Mouse (Mus musculus): ENCODE results near the gene Olfr155.
A peak's percentile ranks its signal among the peaks of the same experiment; 100 is the strongest.

Olfr155 gene

DNA sequence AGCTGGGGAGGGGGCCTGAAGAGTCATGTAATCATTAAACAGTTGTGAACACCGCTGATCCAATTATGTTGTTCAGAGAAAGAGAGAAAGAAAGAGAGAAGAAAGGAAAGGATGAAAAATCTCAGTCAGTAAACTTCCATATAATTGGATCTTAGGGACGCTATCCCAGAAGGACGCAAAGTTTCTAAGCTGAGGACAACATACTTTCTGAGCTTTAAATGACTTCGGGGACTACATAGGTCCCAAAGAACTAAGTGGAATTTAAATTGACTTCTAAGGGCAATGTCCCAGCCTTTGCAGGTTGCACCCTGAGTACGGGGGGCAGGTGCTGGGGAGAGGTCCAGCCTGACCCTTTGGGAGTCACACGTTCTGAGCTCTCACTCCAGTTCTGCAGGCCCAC, at the start of gene Olfr155:
Olfr155 (plus strand) TSS at position 301 of the 400 bp plus-strand sequence.
- no peak for DNase-seq (ENCODE audit: low spot score in 2 of 2)

DNA sequence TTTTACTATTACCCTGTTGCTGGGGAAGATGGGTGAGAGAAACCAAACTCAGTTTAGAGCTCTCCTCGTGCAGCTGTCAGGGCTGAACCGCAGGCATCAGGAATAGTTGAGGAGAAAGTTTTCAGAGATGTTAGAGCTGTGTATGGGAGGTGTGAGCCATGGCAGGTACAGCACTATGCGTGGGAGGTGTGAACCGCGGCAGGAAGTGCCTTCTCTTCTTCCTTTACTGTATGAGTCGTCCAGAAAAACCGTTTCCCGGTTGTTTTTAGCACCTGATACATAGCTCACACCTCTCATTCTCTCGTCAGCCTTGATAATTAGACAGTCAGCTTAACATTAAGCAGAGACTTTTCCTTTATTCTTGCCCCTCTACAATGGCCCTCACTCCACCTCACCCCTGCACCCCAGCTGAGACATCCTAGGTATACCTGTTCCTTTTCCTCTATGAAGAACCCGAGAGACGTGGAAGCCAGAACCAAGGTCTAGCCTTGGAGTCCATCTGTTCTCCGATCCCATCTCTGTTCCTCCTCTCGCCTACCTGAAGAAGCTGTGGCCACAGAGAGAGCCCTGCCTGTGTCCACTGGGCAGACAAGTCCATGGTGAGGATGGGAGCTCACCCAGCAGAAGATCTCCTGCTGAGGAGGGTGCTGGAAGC, 28.3 kb upstream of the Olfr155 start:
- DNase-seq (ENCODE audit: low spot score in 2 of 2) = no peak

DNA sequence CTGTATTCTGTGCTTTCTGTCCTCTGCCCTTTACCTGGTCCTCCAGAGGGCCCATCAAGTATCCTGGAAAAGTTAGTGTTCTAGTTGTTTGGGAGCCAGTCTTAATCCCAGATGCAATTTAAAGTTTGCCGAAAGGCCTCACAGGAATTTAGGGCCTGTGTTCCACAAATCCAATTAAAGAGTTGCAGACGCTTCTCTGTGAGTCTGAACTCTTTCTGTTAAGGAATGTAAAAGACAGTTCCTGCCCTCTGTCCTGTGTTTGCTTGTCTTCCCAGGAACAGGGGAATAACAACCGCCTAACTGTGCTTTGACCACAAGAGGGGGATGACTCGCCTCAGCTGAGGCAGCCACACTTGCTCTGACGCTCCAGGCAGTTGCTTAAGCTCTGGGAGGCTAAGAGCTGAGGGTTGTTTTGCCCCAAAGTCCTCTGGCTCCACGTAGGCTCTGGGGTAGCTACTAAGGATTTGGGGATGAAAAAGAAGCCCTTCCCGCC, 27.5 kb upstream of the Olfr155 start, which contains the start of gene Olfr156:
Olfr156 (minus strand) TSS at position 51 of the 493 bp plus-strand sequence.
- no peak for DNase-seq (ENCODE audit: low spot score in 2 of 2)

DNA sequence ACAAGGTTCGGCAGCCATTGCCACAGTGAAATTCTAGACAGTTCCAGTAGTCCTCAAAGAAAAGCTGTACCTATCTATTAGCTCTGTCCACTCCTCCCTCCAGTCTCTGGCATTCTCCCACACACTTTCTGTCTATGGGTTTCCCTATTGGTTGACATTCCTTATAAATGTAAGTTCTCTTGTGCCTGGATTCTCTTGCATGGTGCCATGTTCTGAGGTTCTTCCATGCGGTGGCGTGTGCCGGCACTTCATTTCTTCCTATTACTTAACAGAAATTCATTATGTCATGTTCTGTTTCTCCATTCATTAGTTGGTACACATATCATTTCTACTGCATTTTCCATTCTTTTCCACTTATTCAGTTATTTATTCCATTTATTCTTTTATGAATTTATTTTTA, 22.6 kb upstream of the Olfr155 start:
- no peak for DNase-seq (ENCODE audit: low spot score in 2 of 2)

DNA sequence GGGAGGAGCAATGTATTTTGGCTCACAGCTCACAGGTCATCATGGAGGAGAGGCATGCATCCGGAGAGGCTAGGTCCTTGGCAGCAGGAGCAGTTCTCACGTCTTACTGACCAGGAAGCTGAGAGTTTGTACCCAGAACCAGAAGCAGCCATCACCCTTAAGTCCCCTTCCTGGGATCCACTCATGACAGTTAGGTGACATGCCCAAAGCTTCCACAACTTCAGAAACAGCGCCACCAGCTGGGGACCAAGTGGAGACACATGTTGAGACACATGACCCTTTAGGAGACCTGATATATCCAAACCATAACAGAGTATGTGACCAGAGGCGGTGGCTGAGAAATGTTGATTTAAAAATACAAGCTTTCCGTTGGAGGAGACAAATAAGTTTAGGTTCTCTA, 19.3 kb upstream of the Olfr155 start:
- no peak for DNase-seq (ENCODE audit: low spot score in 2 of 2)

DNA sequence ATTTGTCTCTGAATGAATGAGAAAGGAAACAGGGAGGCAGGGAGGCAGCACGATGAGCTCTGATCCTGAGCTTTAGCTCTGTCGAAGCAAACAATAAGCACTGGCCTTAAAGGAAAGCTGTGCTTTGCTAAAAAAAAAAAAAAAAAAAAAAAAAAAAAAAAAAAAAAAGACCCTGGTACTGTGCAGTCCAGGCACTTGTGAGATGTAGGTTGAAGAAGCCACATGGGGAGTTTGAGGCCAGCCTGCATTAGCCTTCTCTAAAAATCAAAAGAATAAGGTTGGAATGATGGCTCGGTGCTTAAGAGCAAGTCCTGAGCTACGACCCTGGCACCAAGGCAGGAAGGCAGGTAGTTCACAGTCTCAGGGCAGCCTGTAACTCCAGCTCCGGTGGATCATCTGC, 17.6 kb upstream of the Olfr155 start:
- no peak for DNase-seq (ENCODE audit: low spot score in 2 of 2)

DNA sequence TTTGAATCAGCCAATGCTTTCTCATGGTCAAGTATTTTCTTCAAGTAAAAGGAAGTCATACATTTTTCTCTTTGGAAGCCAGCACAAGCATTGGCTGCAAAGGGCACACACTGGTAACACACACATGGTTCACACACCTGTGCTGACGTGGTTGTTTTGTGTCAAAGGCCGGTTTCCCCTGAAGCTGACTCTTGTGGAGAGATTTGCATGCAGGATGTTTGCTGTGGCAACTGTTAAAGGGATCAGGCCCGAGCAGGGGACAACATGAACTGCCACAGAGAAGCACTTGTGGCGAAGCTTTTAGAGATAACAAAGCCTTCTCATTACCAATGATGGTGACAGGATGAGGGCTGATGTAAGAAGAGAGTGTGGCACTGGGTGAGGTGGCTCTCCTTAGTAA, 16.6 kb upstream of the Olfr155 start:
- no peak for DNase-seq (ENCODE audit: low spot score in 2 of 2)

DNA sequence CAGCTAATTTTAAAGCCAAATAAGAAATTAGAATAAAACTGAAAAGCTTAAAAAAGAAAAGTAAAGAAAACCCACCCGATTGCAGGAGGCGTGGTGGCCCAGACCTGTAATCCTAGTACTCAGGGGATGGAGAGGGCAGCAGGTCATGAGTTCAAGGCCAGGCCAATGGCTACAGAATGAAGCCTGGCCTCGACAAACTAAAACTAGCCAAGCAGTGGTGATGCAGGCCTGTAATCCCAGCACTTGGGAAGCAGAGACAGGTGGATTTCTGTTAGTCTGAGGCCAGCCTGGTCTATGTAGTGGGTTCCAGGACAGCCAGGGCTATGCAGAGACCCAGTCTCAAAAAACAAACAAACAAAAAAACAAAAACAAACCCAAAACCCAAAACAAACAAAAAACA, 13.0 kb upstream of the Olfr155 start:
- DNase-seq (ENCODE audit: low spot score in 2 of 2) = no peak

DNA sequence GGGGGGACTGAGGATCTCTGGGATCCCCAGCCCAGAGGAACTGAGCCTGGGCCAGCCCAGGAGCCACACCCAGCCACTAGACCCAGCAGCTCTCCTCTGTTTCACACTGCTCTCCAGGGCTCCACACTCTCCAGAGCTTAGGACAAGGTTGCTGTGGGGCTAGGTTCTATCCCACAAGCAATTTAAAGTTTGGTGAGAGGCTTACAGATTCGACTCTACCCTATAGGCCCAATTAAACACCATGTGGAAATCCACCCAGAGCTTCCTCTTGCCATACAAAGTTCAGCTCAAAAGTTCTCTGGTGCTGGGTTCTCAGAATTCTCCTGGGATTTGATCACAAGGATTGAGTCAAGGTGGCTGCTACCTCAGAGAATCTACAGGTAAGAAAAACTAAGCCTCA, 11.3 kb upstream of the Olfr155 start, which contains the start of gene Olfr157:
Olfr157 (minus strand) TSS at position 101 of the 400 bp plus-strand sequence.
- no peak for DNase-seq (ENCODE audit: low spot score in 2 of 2)

DNA sequence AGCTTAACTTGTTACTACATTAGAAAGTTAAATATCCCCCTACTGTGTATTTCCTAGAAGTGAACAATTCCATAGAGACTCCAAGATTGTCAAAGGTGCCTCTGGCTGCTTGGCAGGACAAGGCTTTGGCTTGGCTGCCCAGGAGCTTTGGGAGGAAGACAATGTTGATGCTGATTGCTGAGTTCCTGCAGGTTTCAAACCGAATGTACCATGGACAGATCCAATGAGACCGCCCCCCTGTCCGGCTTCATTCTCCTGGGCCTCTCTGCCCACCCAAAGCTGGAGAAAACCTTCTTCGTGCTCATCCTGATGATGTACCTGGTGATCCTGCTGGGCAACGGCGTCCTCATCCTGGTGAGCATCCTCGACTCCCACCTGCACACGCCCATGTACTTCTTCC, 2.7 kb downstream of the Olfr155 start:
- no peak for DNase-seq (ENCODE audit: low spot score in 2 of 2)

DNA sequence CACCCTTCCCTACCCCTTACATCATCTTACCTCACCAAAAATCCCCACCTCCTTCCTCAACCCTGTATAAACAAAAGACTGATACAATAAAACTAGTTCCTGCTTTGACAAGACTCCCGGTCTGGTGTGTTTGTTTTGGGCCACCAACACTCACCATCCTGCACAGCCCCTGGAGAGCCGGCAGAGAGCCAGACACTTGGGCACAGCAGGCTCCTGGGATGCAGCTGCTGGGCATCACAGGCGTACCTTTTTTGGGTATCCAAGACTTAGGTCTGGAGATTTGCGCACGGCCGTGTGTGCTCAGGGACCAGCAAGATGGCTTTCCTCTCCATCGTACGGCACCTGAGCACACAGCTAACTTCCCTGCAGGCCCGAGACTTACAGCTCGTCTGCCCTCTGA, 8.5 kb downstream of the Olfr155 start:
- no peak for DNase-seq (ENCODE audit: low spot score in 2 of 2)

DNA sequence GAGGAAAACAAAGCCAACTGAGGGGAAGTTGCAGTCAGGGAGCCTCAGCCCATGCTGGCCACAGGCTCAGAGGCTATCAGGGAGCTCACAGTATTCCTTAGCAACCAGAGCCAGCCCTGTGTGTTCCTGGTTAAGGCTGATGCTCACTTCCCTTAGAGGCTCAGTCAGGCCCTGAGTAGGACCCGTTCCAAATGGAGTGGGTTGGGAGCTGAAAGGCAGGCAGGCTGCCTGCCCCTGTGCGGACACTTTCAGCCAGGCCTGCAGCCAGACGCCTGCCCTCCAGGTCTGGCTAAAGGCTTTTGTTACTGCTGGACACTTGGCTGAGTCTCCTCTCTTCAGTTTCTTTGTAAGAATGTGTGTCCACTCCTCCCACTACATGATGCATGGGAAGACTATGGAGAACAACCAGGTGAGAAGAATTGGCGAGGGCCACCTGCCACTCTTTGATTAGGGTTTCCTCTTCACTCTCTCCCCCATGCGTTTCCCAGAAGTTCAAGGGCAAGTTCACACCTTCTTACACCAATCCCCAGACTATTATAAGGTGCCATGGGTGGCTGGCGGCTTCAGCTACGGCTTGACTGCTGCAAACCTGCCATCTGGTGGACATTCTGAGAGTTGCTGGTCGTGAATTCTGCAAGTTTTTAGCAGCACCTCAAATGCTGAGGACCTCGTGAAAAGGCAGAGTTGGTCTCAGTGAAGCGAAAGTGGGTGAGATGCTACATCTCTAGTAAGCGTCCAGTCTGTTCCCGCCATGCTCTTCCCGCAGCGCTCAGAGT, 9.6 kb downstream of the Olfr155 start:
- peak in 1 of 2 experiments; percentile 9 for DNase-seq (ENCODE audit: low spot score in 2 of 2)

DNA sequence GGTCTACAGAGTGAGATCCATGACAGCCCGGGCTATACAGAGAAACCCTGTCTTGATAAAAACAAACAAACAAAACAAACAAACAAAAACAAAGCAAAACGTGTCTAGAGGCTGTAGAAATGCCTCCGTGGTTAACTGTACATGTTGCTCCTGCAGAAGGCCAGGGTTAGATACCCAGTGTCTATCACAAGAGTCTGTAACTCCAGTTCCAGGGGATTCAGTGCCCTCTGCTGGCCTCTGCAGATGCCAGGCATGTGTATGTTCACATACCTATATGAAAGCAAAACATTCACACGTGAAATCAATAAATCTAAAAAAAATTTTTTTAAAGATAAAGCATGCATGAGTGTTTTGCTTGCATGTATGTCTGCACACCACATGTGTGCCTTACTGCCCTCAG, 11.9 kb downstream of the Olfr155 start:
- DNase-seq (ENCODE audit: low spot score in 2 of 2) = no peak

DNA sequence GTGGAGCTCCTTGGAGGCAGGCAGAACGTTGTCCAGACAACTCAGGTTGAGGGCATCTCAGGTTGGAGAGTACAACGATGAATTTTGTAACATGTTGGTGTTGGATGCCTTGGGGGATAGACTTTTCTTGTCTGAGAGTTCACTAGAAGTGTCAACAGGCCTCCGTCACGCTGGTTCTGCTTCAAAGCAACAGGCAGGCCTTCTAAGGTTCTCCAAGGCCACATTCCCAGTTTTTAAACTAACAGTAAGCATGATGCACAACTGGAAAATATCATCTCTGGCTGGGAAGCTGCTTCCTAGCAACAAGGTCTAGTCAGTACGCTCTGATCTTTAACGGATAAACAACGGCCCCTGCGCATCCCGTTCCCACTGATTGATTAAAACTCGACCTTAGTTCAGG, 18.5 kb downstream of the Olfr155 start:
- no peak for DNase-seq (ENCODE audit: low spot score in 2 of 2)

DNA sequence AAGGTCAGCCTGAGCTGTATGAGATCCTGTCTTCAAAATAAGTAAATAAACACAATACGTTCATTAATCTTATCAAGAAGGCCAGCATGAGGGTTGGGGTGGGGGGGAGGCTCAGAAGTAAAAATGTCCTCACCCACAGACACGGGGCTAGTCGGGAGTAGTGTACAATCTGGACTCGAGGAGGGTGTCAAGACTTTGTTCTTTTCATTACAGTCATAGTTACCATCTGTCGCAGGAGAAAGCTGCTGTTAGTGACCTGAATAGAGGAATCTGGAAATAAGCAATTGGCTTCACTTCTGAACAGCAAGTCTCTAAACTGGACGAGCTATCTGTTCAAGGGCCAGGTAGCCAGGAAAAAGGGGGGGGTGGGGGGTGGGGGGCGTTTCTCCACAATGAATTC, 23.1 kb downstream of the Olfr155 start:
- DNase-seq (ENCODE audit: low spot score in 2 of 2) = no peak

DNA sequence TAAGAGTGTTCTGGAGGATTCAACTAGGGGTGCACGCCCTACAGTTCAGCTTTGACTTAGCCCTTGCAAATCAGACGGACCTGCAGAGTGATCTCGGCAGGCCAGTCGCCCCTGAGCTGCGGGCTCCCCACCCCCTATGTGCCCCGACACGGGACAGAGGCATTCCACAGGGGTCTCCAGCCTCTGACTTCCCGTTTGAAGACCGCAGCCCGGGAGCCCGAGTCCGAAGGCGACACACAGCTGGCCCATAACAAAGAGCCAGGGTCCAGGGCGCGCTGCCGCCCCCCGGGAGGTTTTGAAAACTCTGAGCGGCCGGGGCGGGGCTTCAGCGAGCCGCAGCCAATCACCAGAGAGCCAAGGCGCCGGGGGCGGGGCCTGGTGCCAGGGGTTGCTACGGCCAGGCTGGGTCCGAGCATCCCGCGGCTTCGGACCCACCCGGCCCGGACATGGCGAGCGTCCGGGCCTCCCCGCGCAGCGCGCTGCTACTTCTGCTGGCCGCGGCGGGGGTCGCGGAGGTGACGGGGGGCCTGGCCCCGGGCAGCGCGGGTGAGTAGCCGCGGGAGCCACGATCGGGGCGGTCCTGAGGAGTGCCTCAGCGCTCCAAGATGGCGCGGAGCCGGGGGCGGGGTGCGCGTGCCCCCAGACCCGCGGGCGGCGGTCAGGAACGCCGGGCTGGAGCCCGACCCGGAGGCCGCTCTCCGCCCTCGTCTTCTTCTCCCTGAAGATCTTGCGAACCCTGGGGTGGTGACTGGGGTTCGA, 24.0 kb downstream of the Olfr155 start, which contains the start of gene Reck:
Reck (plus strand) TSS at position 371 of the 759 bp plus-strand sequence.
- peak; percentile 49 to 52 for DNase-seq (ENCODE audit: low spot score in 2 of 2)

DNA sequence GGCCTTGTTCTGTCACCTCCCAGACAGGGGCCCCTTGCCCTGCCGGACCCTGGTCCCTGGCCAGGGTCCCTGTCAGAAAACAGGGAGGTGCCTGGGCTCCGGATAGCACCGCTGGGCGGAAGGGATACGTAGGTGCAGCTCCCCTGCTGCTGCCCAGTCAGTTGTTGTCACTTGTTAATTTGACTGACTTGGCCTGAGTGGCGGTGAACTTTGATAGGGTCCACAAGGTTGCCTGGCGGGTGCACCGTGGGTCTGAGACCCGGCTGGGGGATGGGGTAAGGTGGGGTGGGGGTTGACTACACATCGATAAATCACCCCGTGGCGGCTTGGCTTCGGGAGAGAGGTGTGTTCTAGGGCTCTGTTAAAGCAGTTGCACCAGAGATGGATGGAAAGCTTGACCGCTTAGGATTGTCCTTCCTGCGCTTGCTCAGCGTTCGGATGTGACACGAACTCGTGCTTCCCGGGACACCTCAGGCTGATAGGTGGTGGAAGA, 24.6 kb downstream of the Olfr155 start:
- no peak for DNase-seq (ENCODE audit: low spot score in 2 of 2)

DNA sequence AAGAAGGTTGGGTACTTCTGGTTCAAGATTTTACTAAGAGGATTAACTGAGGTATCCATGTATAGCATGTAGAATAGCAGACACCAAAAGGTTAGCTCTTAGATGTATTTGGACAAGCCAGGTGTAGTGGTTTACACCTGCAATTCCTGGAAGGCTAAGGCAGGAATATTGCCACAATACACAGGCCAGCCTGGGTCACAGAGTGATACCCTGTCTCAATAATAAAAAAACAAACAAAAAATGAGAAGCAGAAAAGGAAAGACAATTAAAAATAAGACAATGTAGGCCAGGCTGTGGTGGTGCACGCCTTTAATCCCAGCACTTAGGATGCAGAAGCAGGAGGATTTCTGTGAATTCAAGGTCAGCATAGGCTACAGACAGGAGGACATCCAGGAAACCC, 25.9 kb downstream of the Olfr155 start:
- no peak for DNase-seq (ENCODE audit: low spot score in 2 of 2)

DNA sequence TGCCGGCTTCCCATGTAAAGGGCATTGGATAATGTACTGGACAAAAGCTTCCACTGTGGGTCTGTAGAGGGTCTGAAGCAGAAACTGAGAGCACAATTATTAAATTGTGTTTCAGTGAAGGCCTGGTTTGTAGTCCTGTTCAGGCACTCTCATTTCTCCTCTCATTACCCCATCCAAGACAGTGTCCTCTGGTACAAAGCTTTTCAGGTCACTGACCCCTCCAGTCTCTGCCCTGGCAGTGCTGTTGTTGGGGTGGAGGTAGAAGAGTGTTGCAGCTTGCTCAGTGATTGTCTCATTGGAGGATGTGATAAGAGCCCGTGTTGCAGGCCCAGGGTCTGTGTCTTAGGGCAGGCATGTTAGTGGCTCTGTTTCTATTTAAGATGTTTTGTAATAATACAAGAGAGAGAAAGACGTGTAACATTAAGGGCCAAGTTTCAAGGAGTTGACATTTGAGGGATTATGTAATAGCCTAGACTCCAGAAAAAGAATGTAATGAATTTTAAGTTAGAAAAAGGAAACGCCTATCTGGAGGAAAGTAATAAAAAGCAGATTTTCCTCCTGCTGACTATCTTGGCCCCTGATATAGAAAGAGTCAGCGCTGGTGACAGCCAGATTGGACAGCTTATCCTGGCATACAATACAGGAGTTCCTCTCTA, 26.9 kb downstream of the Olfr155 start:
- no peak for DNase-seq (ENCODE audit: low spot score in 2 of 2)

DNA sequence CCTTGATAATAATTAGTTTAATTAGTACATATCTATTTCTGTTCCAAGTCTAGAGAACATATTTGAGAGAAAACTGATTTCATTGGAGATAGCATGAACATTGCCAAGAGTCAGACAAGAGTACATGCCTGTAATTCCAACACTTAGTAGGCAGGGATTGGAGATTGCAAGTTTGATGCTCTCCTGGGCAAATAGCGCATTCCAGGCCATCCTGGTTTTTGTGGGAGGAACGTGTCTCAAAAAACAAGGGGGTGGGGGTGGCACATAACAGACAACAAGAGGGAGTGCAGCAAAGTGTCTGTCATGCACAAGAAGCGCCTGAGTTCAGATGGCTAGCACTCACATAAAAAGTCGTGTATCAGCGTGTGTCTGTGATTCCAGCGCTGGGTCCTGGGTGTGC, 28.2 kb downstream of the Olfr155 start:
- DNase-seq (ENCODE audit: low spot score in 2 of 2) = no peak

DNA sequence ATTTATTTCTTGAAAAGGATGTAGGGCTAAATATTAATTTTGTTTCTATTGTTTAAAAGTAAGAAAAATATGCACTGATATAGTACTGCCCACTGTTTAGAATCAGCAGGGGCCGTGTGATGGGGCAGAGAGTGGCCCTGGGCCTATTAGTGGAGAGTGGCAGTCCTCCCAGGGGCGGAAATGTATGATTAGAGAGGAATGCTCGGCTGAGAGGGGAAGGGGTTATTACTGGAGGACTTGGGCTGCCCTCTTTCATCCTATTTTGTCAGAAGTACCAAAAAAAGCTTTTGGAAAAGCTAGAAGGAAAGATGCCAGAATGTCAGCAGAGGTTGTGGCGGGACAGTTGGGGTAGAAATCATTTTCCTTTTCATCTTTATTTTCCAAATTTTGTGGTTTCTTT, 32.8 kb downstream of the Olfr155 start:
- DNase-seq (ENCODE audit: low spot score in 2 of 2) = no peak

DNA sequence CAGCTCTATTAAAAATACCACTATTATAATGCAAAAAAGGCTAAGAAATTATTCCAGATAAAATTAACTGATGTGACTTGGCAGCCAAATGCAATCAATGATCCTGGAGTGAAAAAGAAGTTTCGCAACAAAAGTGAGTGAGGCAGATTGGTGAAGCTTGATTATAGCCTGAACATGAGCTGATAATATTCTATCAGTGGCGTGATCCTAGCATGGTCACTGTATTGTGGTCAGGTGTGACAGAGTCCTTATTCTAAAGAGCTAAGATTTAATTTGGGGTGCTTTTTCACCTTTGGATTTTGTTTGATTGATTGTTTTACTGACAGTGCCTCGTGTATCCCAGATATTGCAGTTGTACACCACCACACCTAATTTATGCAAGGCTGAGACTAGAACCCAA, 39.9 kb downstream of the Olfr155 start:
- DNase-seq (ENCODE audit: low spot score in 2 of 2) = no peak

All from spleen, postnatal 36 days (tissue).